Mouse (Mus musculus): ENCODE results near the gene Mphosph10.
A peak's percentile ranks its signal among the peaks of the same experiment; 100 is the strongest.

Gene Mphosph10

DNA sequence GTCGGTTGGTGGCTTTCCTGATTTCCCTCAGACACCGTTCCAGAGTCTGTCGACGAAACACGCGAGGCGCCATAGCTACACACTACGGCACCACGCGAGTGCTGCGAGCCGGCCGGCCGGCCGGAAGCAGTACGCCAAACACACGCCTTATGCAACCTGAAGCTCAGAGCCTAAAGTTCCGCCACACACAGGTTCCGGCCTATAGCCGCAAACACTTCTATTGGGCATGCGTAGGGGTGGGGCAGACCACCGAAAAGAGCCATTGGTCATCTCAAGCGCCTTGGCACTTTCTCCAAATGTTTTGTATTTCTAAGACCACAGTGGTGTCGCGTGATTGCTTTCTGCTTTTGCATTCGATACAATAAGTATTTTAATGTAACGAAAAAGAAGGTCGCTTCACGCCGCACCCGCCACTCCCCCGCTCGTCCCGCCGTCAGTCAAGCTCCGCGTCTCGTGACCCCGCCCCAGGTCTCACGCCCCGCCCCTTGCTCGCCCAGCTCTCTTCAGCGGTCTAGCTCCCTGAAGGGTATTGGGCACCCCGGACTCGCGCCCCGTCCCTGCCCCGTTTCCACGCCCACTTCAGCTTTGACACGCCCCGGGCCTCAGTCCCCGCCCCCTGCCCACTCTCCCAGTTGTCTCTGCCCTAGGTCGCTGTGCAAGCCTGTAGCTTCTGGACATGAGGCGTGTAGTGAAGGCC is at the start of gene Mphosph10, which contains the start of gene Mcee:
Gene Mphosph10, minus strand, starts transcription at position 147 of the 697 bp plus-strand sequence.
Gene Mcee, plus strand, starts transcription at position 486 of the 697 bp plus-strand sequence.
- DNase-seq (ENCODE audit: low read depth, low spot score), result peak; percentile 94

DNA sequence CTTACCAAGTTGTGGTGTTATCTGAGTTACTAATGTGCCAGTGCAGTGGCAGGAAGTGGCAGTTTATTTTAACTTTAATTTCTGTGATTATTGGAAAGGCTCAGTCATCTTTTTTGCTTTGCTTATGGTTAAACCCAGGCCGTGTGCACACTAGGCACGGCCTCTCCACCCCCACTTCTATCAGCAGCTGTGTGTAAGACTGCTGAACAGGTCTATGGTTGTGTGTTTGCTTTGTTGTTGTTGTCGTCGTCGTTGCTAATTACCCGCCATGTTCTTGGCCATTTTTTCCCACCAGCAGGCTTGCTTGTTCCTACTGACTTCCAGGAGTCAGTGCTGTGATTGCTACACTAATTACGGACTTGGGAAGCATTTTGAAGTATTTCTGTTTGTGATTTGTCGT is 48.5 kb upstream of the Mphosph10 start:
- no peak for DNase-seq (ENCODE audit: low read depth, low spot score)

DNA sequence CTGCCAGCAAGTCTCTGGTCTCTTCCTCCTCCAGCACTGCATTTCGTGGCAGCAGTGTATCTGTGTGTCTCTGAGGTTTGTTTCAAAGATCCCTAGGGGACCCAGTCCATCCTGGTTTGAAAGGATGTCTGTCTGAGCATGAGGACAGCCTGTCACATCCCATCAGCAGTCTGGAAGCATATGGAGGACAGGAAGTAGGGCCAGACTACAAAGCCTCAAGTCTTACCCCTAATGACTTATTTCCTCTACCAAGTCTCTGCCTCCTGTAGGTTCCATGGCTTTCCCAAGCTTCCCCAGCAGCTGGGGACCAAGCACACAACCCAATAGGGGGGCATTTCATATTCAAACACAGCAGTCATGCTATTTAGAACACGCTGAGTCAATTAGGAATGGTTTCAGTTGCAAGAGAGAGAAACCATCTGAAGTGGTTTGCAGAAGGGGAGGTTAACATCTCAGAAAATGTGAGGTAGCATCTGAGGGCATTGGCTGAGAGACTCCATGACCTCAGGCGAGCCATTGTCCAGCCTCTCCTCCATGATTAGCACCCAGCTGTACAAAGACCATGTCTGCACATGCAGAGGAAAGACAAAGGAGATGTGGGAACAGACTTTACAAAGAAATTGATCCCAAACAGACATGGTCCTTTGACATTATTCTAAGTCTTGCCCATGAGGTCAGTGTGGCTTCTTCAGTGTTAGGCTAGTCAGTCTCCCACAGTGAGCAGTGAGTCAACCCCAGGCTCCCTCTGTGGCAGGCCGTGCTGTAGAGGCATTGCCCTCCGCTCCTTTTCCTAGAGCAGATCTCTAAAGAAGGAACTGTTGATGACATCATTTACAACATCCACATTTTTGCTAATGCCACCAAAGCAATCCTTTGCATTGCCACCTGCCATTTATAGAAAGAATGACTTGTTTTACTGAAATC is 47.8 kb upstream of the Mphosph10 start:
- DNase-seq (ENCODE audit: low read depth, low spot score), result no peak

GRCm38 (mm10) chr7:64424861-64425260 is 32.8 kb upstream of the Mphosph10 start:
- DNase-seq (ENCODE audit: low read depth, low spot score), result peak; percentile 41

GRCm38 (mm10) chr7:64403989-64404388 is 11.9 kb upstream of the Mphosph10 start:
- DNase-seq (ENCODE audit: low read depth, low spot score), result no peak

- no peak for DNase-seq (ENCODE audit: low read depth, low spot score)
Measured at GRCm38 (mm10) chr7:64402452-64402851, 10.4 kb upstream of the Mphosph10 start.

DNA sequence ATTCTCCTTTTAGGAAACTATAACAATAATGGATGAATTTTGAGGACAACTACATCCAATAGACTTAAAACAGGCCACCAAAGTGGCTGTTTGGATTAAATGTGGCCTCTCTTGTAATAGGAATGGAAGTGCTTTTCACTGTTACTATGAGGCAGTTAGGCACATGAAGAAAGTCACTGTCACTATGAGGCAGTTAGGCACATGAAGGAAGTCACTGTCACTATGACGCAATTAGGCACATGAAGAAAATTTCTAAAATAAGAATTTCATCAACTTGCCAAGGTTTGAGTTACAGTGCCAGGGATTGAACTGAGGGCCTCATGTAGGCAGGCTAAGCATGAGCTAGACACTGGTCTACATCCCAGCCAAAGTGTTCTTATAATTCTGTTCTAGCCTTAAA is 8.7 kb upstream of the Mphosph10 start:
- no peak for DNase-seq (ENCODE audit: low read depth, low spot score)

GRCm38 (mm10) chr7:64392819-64393151 is 717 bp upstream of the Mphosph10 start:
- no peak for DNase-seq (ENCODE audit: low read depth, low spot score)

- DNase-seq (ENCODE audit: low read depth, low spot score), result no peak
Measured at GRCm38 (mm10) chr7:64391479-64391878, 589 bp downstream of the Mphosph10 start.

DNA sequence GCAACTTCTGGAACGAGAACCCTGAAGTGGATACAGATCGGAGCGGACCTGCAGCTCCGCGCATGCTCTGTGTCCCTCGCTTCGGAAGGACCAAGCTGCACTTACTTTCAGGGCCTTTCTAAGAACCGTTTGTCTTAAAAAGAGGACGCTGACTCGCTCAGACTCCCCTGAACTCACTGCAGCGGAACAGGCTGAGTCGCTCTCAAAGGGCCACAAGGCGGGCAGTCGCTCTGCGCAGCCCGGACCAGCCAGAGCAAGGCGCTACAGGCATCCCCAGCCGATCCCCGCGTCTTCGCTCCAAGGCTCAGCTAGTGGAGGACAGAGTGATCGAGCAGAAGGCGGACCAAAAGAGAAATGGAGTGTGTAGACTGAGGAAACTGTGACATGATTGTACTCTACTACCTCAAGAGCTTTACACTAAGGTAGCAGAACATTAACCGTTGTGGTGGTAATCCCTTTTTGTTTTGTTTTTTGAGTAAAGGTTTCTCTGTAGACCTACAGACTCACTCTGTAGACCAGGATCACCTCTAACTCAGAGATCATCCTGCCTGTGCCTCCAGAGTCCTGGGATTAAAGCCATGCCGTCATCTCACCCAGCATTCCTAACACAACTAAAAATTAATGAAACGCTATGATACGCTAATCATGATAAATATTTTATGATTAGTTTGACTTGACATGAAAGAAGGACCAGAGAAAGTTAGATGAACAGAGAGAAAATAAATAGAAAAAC is 18.1 kb downstream of the Mphosph10 start, which contains the start of gene Fan1:
Gene Fan1, minus strand, starts transcription at position 266 of the 733 bp plus-strand sequence.
- peak; percentile 54 for DNase-seq (ENCODE audit: low read depth, low spot score)

GRCm38 (mm10) chr7:64373147-64373829 is 18.8 kb downstream of the Mphosph10 start:
- no peak for DNase-seq (ENCODE audit: low read depth, low spot score)

DNA sequence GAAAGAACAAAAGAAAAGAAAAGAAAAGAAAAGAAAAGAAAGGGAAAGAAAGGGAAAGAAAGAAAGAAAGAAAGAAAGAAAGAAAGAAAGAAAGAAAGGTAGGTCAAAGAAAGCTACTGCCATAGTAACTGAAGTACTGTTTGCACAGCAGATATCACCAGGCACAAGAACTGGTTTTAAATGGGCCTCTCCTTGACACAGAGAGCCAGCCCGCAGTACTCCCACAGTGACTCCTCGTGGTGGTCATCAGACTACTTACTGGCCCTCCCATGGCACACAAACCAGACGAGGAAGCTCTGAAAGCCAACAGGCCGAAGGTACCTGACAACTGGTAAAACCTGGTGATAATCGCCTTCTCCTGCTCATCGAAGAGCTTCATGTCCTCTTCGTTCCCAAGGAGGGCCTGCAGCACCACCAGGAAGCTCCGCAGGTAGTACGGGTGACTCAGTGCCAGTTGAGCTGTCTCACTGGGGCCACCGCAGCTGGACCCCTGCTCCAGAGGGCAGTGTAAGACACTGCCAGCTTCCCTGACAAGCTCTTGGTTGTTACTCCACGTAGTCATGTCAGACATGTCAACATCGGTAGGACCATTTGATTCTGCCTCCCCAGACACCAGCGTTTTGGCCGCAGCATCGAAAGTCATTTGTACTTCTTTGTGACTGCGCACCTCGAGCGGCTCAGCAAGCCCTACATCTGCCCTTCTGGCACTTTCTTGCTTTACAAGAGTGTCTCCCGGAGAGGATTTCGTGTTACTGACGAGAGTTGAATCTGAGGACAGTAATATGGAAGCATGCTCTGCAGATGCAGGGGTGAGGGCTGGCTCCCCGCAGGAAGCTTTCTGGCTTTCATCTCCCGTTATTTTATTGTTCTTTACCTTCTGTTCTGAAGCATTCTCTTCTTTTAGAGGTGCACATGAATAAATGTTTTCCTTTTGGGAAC is 19.9 kb downstream of the Mphosph10 start:
- no peak for DNase-seq (ENCODE audit: low read depth, low spot score)

- no peak for DNase-seq (ENCODE audit: low read depth, low spot score)
Measured at GRCm38 (mm10) chr7:64369841-64370240, 22.2 kb downstream of the Mphosph10 start.

GRCm38 (mm10) chr7:64365863-64366262 is 26.2 kb downstream of the Mphosph10 start:
- DNase-seq (ENCODE audit: low read depth, low spot score), result no peak

DNA sequence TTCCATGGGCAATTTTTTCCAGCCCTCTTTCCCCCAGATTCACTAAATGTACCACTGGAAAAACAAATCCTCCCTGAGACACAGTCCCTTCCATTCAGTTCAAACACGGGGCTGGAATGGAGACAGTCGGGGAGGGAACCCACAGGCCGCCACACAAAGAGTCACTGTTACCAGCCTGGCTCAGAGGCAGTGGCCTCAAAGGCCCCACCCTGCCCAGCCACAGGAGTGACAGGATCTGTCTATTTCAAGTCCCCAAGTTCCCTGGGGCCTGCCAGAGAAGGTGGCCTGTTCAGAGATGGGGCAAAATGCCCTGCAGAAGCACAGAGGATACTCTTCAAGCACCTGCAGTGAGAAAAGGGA is 31.5 kb downstream of the Mphosph10 start:
- DNase-seq (ENCODE audit: low read depth, low spot score), result no peak

DNA sequence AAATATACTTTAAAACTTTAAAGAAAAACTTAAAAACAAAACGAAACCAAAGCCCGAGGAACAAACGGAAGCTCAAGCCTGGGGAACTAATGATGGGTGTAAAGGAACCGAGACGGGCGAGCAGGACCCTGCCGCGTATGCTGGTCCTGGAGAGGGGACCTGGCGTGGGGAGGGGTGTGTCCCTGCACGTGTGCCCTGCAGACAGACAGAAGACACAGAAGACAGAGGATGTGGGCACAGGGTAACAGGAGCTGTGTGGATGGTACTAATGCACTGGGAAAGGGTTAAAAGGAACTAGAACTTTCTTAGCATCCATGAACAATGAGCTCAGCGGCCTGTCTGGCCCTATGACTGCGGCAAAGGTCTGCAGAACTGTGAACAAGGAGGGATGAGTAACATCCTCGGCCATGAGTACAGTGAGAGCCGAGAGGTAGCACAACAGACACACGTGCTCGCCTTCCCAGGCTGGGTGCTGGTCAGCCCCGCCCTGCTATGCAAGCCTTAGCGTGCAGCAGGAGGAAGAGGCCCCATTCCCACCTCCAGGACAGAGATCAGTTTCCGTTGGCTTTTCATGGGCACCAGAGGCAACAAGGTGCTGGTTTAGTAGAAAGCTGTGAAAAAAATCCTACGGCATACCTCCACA is 32.0 kb downstream of the Mphosph10 start:
- DNase-seq (ENCODE audit: low read depth, low spot score), result no peak

DNA sequence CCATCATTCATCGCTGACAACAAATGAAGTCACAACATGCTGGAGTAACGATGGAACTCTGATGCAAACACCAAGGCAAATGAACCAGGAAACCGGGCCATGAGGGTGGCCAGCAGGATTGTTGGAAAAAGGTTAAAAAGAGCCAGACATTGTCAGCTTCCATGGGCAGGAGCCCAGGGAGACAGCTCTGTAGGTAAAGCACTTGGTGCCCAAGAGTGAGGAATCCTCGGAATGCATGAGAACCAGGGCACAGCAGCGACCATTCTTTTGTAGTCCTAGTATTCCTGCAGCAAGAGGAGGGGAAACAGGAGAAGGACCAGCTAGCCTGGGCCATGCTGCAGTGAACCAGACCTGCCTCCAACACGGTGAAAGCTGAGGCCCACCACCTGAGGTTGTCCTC is 33.4 kb downstream of the Mphosph10 start:
- DNase-seq (ENCODE audit: low read depth, low spot score), result no peak

GRCm38 (mm10) chr7:64357405-64357804 is 34.7 kb downstream of the Mphosph10 start:
- DNase-seq (ENCODE audit: low read depth, low spot score), result no peak

DNA sequence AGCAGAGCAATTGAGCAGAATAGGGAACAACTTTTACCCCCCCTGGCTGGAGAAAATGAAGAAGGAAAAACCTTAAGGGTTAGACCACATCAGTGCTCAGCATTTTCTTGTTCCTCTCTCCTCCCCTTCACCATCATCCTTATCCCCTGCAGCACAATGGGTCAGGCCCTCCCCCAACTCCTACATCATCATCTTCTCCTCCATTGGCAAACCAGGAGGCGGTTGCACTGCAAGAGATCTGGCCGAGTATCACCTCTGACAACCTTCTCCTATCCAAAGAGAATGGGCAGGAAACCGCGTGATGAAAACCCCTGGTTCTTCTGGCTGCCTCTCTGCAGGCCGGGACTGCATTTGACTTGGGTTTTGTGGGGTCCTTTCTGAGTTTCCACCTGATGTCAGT is 35.4 kb downstream of the Mphosph10 start:
- DNase-seq (ENCODE audit: low read depth, low spot score), result no peak

- no peak for DNase-seq (ENCODE audit: low read depth, low spot score)
Measured at GRCm38 (mm10) chr7:64354206-64354605, 37.9 kb downstream of the Mphosph10 start.
